Mouse (Mus musculus): ENCODE data around the gene Gm21789. TPM values are rescaled to one million over a fixed set of nuclear protein-coding genes. Genes with fewer than 3 reads are reported as not detected.
"Not testable (repeated sequence)": the region's sequence is repeated elsewhere in the genome, so short reads cannot be mapped to it uniquely, and the experiment has no call there.

The Gm21789 gene
- not detected in 2 replicates for polyA plus RNA-seq (2012; rRNA removed)

GRCm38 (mm10) chrX:32941468-32941867, at the start of gene Gm21789:
TSS of gene Gm21789 (plus strand) at chrX:32941768.
- no CpG with 5 or more reads among the region's 1 CpGs for WGBS
- H3K27me3 ChIP-seq (ENCODE audit: control insufficient read depth, insufficient read depth, low read length); H3K4me3 ChIP-seq (ENCODE audit: extremely low read depth, insufficient read depth, insufficient read length); H3K36me3 ChIP-seq (ENCODE audit: control insufficient read depth, insufficient read depth, low read length); H3K4me1 ChIP-seq (ENCODE audit: control insufficient read depth, insufficient read depth, insufficient read length); DNase-seq (ENCODE audit: low read depth in 1 of 2, low spot score in 2 of 2); H3K27ac ChIP-seq (ENCODE audit: insufficient read depth, low read length): not testable (repeated sequence)

- H3K27ac ChIP-seq (ENCODE audit: insufficient read depth, low read length); H3K4me1 ChIP-seq (ENCODE audit: control insufficient read depth, insufficient read depth, insufficient read length); H3K27me3 ChIP-seq (ENCODE audit: control insufficient read depth, insufficient read depth, low read length); H3K36me3 ChIP-seq (ENCODE audit: control insufficient read depth, insufficient read depth, low read length); H3K4me3 ChIP-seq (ENCODE audit: extremely low read depth, insufficient read depth, insufficient read length); DNase-seq (ENCODE audit: low read depth in 1 of 2, low spot score in 2 of 2): not testable (repeated sequence)
- no CpG with 5 or more reads among the region's 4 CpGs for WGBS
Measured at GRCm38 (mm10) chrX:32894325-32894724, 47.2 kb upstream of the Gm21789 start, which contains the start of gene Btbd35f30. TSS of gene Btbd35f30 (plus strand) at chrX:32894625.

GRCm38 (mm10) chrX:32973597-32973996, 32.0 kb downstream of the Gm21789 start, which contains the start of gene Btbd35f5:
TSS of gene Btbd35f5 (plus strand) at chrX:32973897.
- H3K4me3 ChIP-seq (ENCODE audit: extremely low read depth, insufficient read depth, insufficient read length); DNase-seq (ENCODE audit: low read depth in 1 of 2, low spot score in 2 of 2); H3K36me3 ChIP-seq (ENCODE audit: control insufficient read depth, insufficient read depth, low read length); H3K4me1 ChIP-seq (ENCODE audit: control insufficient read depth, insufficient read depth, insufficient read length); H3K27ac ChIP-seq (ENCODE audit: insufficient read depth, low read length); H3K27me3 ChIP-seq (ENCODE audit: control insufficient read depth, insufficient read depth, low read length): not testable (repeated sequence)
- no CpG with 5 or more reads among the region's 3 CpGs for WGBS

Other genes starting within 250 kb of the Gm21789 start
- not detected in 2 replicates for gene Btbd35f21, start 215.7 kb upstream of the Gm21789 start, polyA plus RNA-seq (2012; rRNA removed)
- not detected in 2 replicates for gene Btbd35f30, start 47.1 kb upstream of the Gm21789 start, polyA plus RNA-seq (2012; rRNA removed)
- not detected in 2 replicates for gene Btbd35f5, start 32.1 kb downstream of the Gm21789 start, polyA plus RNA-seq (2012; rRNA removed)

Measured in spleen, adult 2 months (tissue).